In genomic region chr9:111801381-111801780, GRCm38 (mm10) we compare ENCODE assay signal across 18 mouse cellular contexts.
DNase-seq lines count a peak whose midpoint lies in the region; ATAC-seq and TF ChIP-seq lines count a peak whose summit lies in the region.
"Had no signal": no experiment of that assay in that cellular context is flagged by ENCODE, and none has a peak within 500 bp of the region (broad histone marks: within the 10 kb centered on the region; RNA-seq: fewer than 3 reads in every experiment).

No protein-coding gene starts in this region.

- no peaks in the 10 kb centered on the region for H3K9me3 ChIP-seq in liver, embryonic 11.5 days (ENCODE audit: control insufficient read depth, low read length)

- H3K4me2 ChIP-seq in liver, embryonic 11.5 days = no peak overlapping the region

- no peak for ATAC-seq in liver, embryonic 11.5 days (replicated peaks; ENCODE audit: low FRiP score)
- ATAC-seq: activated CD4-positive, CD25-positive, alpha-beta regulatory T cell, adult 4 months; CD4-positive, CD25-positive, alpha-beta regulatory T cell, adult 4 months; Patski had no signal

- no peaks in the 10 kb centered on the region for H3K27me3 ChIP-seq in liver, adult 2 months (ENCODE audit: control insufficient read depth, insufficient read depth, low read length)
- H3K27me3 ChIP-seq in liver, embryonic 11.5 days (replicated peaks; ENCODE audit: control insufficient read depth, insufficient read depth, low read length) = no peaks in the 10 kb centered on the region
- H3K27me3 ChIP-seq: CH12.LX, Patski had no signal

- peak overlapping the region; percentile 42; the same call in 1 of the 2 replicates for H3K27ac ChIP-seq in liver, adult 2 months (replicated peaks; ENCODE audit: insufficient read depth, low read depth, low read length)
- no peak overlapping the region for H3K27ac ChIP-seq in liver, embryonic 11.5 days (ENCODE audit: low read depth, low read length)

- no peak for TF ChIP-seq POLR2A in liver, adult 2 months (IDR thresholded peaks at IDR 0.05; ENCODE audit: extremely low read depth, insufficient read depth, low read length)

- peak; percentile 93 for DNase-seq in liver, adult 2 months (ENCODE audit: extremely low read depth, low read depth, low spot score)
- DNase-seq in liver, embryonic 11.5 days (ENCODE audit: low spot score) = no peak
- DNase-seq: adrenal gland, adult 2 months; adrenal gland, adult 8-10 months; adrenal gland, postnatal 10 days; adrenal gland, postnatal 14 days; adrenal gland, postnatal 25 days; adrenal gland, postnatal 36 days; B cell, adult 2 months; cerebellum, adult 11 months; cerebellum, adult 11-12 months; cerebellum, adult 18-20 months; cerebellum, adult 2 months had no signal

- WGBS in liver, adult 2 months = 35% methylated on average over 5 of the region's 5 CpGs
- 66% methylated on average over 5 of the region's 5 CpGs for WGBS in liver, embryonic 11.5 days

- peaks cover 2% of the 10 kb centered on the region for H3K4me1 ChIP-seq in liver, adult 2 months (ENCODE audit: control insufficient read depth, insufficient read depth, low read length)
- no peaks in the 10 kb centered on the region for H3K4me1 ChIP-seq in liver, embryonic 11.5 days (replicated peaks; ENCODE audit: control insufficient read depth, insufficient read depth, low read length)

- H3K4me3 ChIP-seq in liver, adult 2 months (ENCODE audit: insufficient read depth, low read depth, low read length) = no peak overlapping the region
- H3K4me3 ChIP-seq in liver, embryonic 11.5 days (ENCODE audit: low read depth, low read length) = no peak overlapping the region

- no peaks in the 10 kb centered on the region for H3K79me2 ChIP-seq in liver, adult 2 months (ENCODE audit: control insufficient read depth, insufficient read depth, low read length)

- no peak for TF ChIP-seq CTCF in liver, adult 2 months (IDR thresholded peaks at IDR 0.05; ENCODE audit: low read depth, low read length)

- H3K36me3 ChIP-seq in liver, adult 2 months (ENCODE audit: control insufficient read depth, insufficient read depth, low read length) = no peaks in the 10 kb centered on the region
- no peaks in the 10 kb centered on the region for H3K36me3 ChIP-seq in liver, embryonic 11.5 days (ENCODE audit: control insufficient read depth, insufficient read depth, low read length)
- H3K36me3 ChIP-seq: G1E had no signal

- no peak overlapping the region for H3K9ac ChIP-seq in liver, adult 2 months (ENCODE audit: low read depth, low read length)
- no peak overlapping the region for H3K9ac ChIP-seq in liver, embryonic 11.5 days (ENCODE audit: low read depth, low read length)
